Mouse (Mus musculus) heart, embryonic 12.5 days (tissue): ENCODE results near the gene Doc2b. TPM values are rescaled to one million over a fixed set of nuclear protein-coding genes. Genes with fewer than 3 reads are reported as not detected.
"Not testable (repeated sequence)": the region's sequence is repeated elsewhere in the genome, so short reads cannot be mapped to it uniquely, and the experiment has no call there.

Source experiments
- ATAC-seq: fragments of 200-750 bp; cut with Nextera tagmentation; 2 replicates; pipeline ENCODE4 v1.8.0; 2017; ENCODE audit warnings: moderate TSS enrichment, moderate library complexity; ENCODE audit not compliant: insufficient number of reproducible peaks, low FRiP score
- H3K27ac ChIP-seq: fragments of 300-500 bp; sonication (generic); 2 replicates; pipeline ENCODE4 v1.5.1; 2016; ENCODE audit warnings: mild to moderate bottlenecking, moderate library complexity; ENCODE audit not compliant: poor library complexity, severe bottlenecking
- H3K27me3 ChIP-seq: fragments of 300-500 bp; sonication (generic); replicated peaks from 2 replicates; pipeline ENCODE4 v1.6.1; 2016; ENCODE audit warnings: mild to moderate bottlenecking, moderate library complexity
- H3K36me3 ChIP-seq: fragments of 300-500 bp; sonication (generic); 2 replicates; pipeline ENCODE4 v1.6.1; 2016; ENCODE audit warnings: mild to moderate bottlenecking, moderate library complexity
- H3K4me1 ChIP-seq: fragments of 300-500 bp; sonication (generic); replicated peaks from 2 replicates; pipeline ENCODE4 v1.6.1; 2016; ENCODE audit warnings: mild to moderate bottlenecking
- H3K4me2 ChIP-seq: fragments of 300-500 bp; sonication (generic); 2 replicates; pipeline ENCODE4 v1.6.1; 2016; ENCODE audit warnings: mild to moderate bottlenecking, moderate library complexity
- H3K4me3 ChIP-seq: fragments of 300-500 bp; sonication (generic); 2 replicates; pipeline ENCODE4 v1.5.1; 2016; ENCODE audit warnings: mild to moderate bottlenecking
- H3K9ac ChIP-seq: fragments of 300-500 bp; sonication (generic); 2 replicates; pipeline ENCODE4 v1.6.1; 2016; ENCODE audit warnings: mild to moderate bottlenecking, moderate library complexity
- H3K9me3 ChIP-seq: fragments of 300-500 bp; sonication (generic); replicated peaks from 2 replicates; pipeline ENCODE4 v1.6.1; 2016; ENCODE audit warnings: mild to moderate bottlenecking, moderate library complexity
- WGBS: fragments of 180-500 bp; shearing (Covaris S2); methylation state at CpG from one replicate; pipeline ENCODE4 v1.1.7; 2016; 5-methylcytosine and 5-hydroxymethylcytosine counted together
- polyA plus RNA-seq: library from polyadenylated mRNA; unstranded; fragments of >200 nt; fragmentation: Nextera tagmentation; extraction: Ambion mirVana; gene quantifications from 2 replicates; pipeline ENCODE4 v1.2.1, GENCODE M21; 2016

Doc2b gene
- polyA plus RNA-seq, 1 experiment from 2014 or later: 0.15 TPM

GRCm38 (mm10) chr11:75735462-75736252 lies 60.2 kb downstream of the Doc2b start:
- Histone ChIP-seq H3K27ac (no peak overlapping the region), H3K4me2 (peak overlapping the region; percentile 76), H3K4me1 (peaks cover 56% of the 10 kb centered on the region), H3K27me3 (no peaks in the 10 kb centered on the region), H3K4me3 (peak overlapping the region; percentile 70), H3K36me3 (peaks cover 16% of the 10 kb centered on the region), H3K9ac (no peak overlapping the region), H3K9me3 (no peaks in the 10 kb centered on the region)
- WGBS: 84% methylated on average over 5 of the region's 5 CpGs
- ATAC-seq: no peak

GRCm38 (mm10) chr11:75733227-75733940 lies 62.5 kb downstream of the Doc2b start:
- peak overlapping the region; percentile 76 for H3K4me2 ChIP-seq
- under 1% methylated on average over 43 of the region's 52 CpGs for WGBS
- no peaks in the 10 kb centered on the region for H3K9me3 ChIP-seq
- peak; percentile 78 for ATAC-seq
- peak overlapping the region; percentile 98 for H3K9ac ChIP-seq
- H3K27me3 ChIP-seq: no peaks in the 10 kb centered on the region
- peaks cover 8% of the 10 kb centered on the region for H3K36me3 ChIP-seq
- peak overlapping the region; percentile 70 for H3K4me3 ChIP-seq
- H3K27ac ChIP-seq: peak overlapping the region; percentile 96
- H3K4me1 ChIP-seq: peaks cover 39% of the 10 kb centered on the region

GRCm38 (mm10) chr11:75732434-75733226 lies 63.2 kb downstream of the Doc2b start, which contains the start of gene Ywhae:
Ywhae (plus strand) TSS chr11:75732869.
- under 1% methylated on average over 76 of the region's 76 CpGs for WGBS
- peak; percentile 94 for ATAC-seq
- peak within 1 kb of the TSS; percentile 76 for H3K4me2 ChIP-seq
- peaks cover 31% of the 10 kb centered on the region for H3K4me1 ChIP-seq
- H3K27ac ChIP-seq: peak within 1 kb of the TSS; percentile 96
- H3K9me3 ChIP-seq: no peaks in the 10 kb centered on the region
- H3K27me3 ChIP-seq: no peaks in the 10 kb centered on the region
- H3K4me3 ChIP-seq: peak within 1 kb of the TSS; percentile 70
- peak within 1 kb of the TSS; percentile 98 for H3K9ac ChIP-seq
- H3K36me3 ChIP-seq: peaks cover under 1% of the 10 kb centered on the region; the same call in 1 of the 2 replicates

- not testable (repeated sequence) for ATAC-seq, H3K9ac ChIP-seq, H3K27me3 ChIP-seq, H3K9me3 ChIP-seq, H3K4me3 ChIP-seq, H3K27ac ChIP-seq, H3K36me3 ChIP-seq, H3K4me1 ChIP-seq, H3K4me2 ChIP-seq
- 85% methylated on average over 6 of the region's 6 CpGs for WGBS
Observed at GRCm38 (mm10) chr11:75727659-75728058, 68.2 kb downstream of the Doc2b start.

GRCm38 (mm10) chr11:75727168-75727567 lies 68.7 kb downstream of the Doc2b start:
- no peak for ATAC-seq
- no peak overlapping the region for H3K4me3 ChIP-seq
- no peak overlapping the region for H3K27ac ChIP-seq
- H3K27me3 ChIP-seq: no peaks in the 10 kb centered on the region
- WGBS: 65% methylated on average over 2 of the region's 2 CpGs
- no peak overlapping the region for H3K9ac ChIP-seq
- no peaks in the 10 kb centered on the region for H3K36me3 ChIP-seq
- H3K9me3 ChIP-seq: no peaks in the 10 kb centered on the region
- no peak overlapping the region for H3K4me2 ChIP-seq
- peaks cover 14% of the 10 kb centered on the region for H3K4me1 ChIP-seq

GRCm38 (mm10) chr11:75722339-75722738 lies 73.5 kb downstream of the Doc2b start:
- Histone ChIP-seq H3K9me3 (peaks cover 9% of the 10 kb centered on the region; the same call in 1 of the 2 replicates), H3K4me3 (no peak overlapping the region), H3K36me3 (no peaks in the 10 kb centered on the region), H3K27ac (peak overlapping the region; percentile 74), H3K9ac (no peak overlapping the region), H3K4me2 (no peak overlapping the region), H3K27me3 (no peaks in the 10 kb centered on the region), H3K4me1 (peaks cover 8% of the 10 kb centered on the region)
- ATAC-seq: no peak
- WGBS: 11% methylated on average over 4 of the region's 4 CpGs

Other genes starting within 250 kb of the Doc2b start
- gene Pitpna, start 208.0 kb downstream of the Doc2b start, polyA plus RNA-seq: 75.3 and 80.1 TPM in 2 replicates
- 17.3 and 17.5 TPM in 2 replicates for gene Inpp5k, start 165.1 kb downstream of the Doc2b start, polyA plus RNA-seq
- 72.3 and 76.7 TPM in 2 replicates for gene Myo1c, start 145.5 kb downstream of the Doc2b start, polyA plus RNA-seq
- 110 and 111 TPM in 2 replicates for gene Crk, start 116.8 kb downstream of the Doc2b start, polyA plus RNA-seq
- gene Ywhae, start 63.2 kb downstream of the Doc2b start, polyA plus RNA-seq: 842 and 863 TPM in 2 replicates
- 6.2 and 7.1 TPM in 2 replicates for gene Rph3al, start 142.4 kb upstream of the Doc2b start, polyA plus RNA-seq
- gene 1700016K19Rik, start 203.9 kb upstream of the Doc2b start, polyA plus RNA-seq: 0.26 TPM in 1 of 2 replicates, not detected in the other
- gene Rflnb, start 231.7 kb upstream of the Doc2b start, polyA plus RNA-seq: 10.3 and 11.8 TPM in 2 replicates